Mouse (Mus musculus): ENCODE measurements at regions not wholly inside any gene's neighbourhood (a gene's known extent, or its start where the extent isn't known, plus 50 kb on each side); places are given as distances from the start of the nearest gene placed in this dataset.

GRCm38 (mm10) chr3:34466312-34466711 is 183.9 kb upstream of the Sox2 start:
- TF ChIP-seq CTCF (IDR thresholded peaks at IDR 0.05; ENCODE audit: low read depth) (no peak), EP300 (optimal IDR thresholded peaks at IDR 0.05) (no peak)

Data from stomach, postnatal 0 days (tissue).